Mouse (Mus musculus): ENCODE data around the gene Tomm40l. TPM values are rescaled to one million over a fixed set of nuclear protein-coding genes. Genes with fewer than 3 reads are reported as not detected.

Gene Tomm40l
- 43.3 and 43.4 TPM in 2 replicates for polyA plus RNA-seq (2012)

DNA sequence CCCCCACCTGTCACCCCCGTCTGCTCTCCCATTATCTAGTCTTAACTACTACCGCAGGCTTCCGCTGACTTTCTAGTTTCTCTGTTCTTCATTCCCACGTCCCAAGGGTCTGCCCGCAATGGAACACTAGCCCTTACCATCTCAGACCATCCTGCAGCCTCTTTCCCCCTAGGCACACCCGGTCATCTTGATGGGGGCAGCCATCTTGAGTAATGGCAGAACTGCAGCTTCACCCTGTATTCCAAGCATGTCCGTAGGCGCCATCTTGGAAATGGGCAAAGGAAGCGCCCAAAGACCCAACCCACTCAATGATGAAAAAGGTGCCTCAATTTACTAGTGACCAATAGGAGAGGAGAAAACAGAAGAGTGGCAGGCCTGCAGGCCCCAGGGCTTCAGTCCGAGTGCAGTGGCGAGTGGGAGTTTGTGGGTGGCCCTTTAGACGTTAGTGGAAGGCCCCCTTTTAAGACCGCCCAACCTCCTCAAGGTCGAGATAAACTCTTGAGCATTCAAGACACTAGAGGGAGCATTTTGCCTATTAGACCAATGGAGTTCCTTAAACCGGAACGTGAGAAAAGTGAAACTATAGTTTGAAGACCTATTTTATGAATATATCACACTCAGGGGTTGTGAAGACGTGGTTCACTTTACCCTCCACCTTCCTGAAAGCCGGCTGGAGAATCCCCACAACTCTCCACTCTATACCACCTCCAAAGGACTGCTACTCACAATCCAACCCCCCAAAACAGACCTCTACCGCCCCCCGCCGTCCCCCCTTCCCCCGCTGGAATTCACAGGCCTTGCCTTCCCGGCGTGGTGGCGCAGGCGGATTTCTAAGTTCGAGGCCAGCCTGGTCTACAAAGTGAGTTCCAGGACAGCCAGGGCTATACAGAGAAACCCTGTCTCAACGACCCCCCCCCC is at the start of gene Tomm40l:
TSS of gene Tomm40l (minus strand) at position 277 of the 918 bp plus-strand sequence.

DNA sequence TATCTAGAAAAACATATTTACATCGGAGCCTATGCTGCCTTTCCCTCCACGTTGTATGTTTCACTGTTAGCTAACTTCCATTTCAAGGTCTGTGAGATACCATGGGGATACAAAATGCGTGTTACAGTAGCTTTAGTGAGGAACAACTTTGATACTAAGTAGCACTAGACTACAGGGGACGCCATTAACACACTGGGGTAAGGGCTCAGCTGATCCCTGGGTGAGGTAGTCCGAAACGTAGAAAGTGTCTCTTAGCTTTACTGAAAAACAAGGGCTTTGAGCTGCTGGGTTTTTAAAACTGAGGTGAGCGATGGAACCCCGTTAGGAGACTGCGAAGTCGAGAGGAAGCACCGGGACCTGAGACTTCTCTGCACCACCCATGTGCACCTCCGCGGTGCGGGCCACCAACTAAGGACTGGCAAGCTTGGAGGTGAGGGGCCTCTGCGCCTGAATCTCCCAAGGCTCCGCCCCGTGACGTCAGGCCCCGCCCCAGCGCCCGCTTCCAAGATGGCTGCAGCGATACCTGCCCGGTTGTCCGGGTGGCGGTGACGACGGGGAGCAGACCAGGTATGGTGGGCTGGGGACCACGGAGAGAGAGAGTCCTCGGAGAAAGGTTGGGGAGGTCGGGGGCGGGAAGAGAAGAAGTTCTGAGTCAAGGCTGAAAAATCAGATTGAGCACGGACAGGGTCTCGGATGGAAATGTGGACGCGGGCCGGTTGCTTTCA is 47.7 kb upstream of the Tomm40l start, which contains the start of gene B4galt3:
TSS of gene B4galt3 (plus strand) at position 481 of the 725 bp plus-strand sequence.

DNA sequence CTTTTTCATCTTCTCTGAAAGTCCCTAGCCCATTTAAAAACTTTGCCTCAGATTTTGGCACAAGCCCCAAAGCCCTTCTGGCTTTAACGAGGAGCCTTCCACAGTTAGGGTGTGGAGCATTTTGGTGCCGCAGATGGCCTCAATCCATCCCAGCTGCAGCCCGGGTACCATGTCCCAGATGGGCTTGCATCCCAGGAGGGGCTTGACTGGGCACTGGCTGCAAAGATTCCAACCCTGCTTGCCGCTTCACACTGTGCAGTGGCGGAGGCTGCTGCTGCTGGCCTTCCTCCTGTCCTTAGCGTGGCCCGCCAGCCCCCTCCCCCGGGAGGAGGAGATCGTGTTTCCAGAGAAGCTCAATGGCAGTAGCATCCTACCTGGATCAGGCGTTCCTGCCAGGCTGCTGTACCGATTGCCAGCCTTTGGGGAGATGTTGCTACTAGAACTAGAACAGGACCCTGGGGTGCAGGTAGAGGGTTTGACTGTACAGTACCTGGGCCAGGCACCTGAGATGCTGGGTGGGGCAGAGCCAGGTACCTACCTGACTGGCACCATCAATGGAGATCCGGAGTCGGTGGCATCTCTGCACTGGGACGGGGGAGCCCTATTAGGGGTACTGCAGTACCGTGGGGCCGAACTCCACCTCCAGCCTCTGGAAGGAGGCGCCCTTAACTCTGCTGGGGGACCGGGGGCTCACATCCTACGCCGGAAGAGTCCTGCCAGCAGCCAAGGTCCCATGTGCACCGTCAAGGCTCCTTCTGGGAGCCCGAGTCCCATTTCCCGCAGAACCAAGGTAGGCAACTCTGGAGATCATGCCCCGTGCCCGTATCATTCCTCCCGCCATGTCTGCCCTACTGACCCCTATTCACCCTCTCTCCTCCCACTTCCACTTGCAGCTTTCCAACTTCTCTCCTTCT is 28.6 kb upstream of the Tomm40l start, which contains the start of gene Ndufs2:
TSS of gene Ndufs2 (minus strand) at position 709 of the 914 bp plus-strand sequence.

DNA sequence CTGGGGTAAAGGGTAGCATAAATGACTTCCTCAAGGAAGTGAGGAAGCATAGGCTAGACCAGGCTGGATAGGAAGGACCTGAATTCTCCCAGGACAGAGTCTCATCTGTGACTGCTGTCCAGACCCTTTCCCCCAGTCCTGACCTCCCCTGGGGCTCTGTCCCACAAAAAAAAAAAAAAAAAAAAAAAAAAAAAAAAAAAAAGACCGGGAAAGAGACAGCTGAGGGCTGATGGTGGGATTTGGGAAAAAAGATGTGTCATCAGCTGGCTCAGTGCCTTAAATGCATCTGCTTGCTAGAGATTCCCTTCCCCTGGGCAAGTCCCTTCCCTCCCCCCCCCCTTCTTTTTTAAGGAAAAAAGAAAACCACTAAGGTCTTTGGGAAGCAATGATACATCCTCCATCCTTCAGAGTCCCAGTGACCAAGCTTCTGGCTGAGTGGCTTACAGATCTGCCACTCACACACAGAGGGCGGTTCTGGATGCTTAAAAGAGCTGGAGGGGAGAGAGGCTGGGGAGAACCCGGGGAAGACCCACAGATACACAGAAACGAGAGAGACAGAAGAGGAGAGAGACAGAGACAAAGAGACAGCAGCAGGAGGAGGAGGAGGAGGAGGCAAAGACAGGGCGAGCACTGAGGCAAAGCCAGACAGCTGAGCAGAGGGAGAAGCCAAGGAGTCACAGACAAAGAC is 27.7 kb upstream of the Tomm40l start, which contains the start of gene Adamts4:
TSS of gene Adamts4 (plus strand) at position 509 of the 688 bp plus-strand sequence.

DNA sequence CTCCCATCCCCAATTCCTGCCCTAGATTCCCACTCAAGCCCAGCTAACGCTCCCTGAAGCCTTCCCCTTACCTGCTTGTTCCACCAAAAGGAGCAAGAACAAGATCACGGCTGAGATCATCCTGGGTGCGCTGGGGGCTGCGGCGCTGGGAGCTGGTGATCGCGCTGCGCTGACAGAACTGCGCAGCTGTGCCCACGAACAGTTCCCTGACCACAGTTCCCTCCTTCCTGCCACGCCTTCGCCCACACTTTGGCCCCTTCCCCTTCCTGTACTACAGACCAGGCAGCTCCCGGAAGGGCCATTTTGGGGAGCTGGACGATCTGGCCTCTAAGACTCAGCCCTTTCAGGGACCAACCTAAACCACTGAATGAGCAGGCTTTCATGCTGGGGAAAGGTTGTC is 11.8 kb upstream of the Tomm40l start, which contains the start of gene Fcer1g:
TSS of gene Fcer1g (minus strand) at position 240 of the 400 bp plus-strand sequence.

DNA sequence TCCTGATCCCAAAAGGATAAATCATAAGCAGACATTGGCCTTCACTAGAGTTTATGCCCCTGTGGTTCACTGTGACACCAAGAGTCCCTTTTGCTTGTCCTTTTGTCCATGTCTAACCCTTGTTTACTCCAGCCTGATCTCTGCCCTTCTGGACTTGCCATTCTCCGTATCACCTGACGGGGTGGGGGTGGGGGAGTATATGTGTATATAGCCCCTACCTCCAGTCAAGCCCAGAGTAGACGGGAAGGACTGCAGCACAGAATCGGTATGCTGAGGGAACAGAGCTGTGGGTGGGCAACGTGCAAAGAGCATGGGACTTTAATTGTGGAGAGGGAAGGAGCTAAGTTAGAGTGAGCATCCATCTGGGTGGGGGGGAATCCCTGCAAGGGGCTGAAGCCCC is 2.5 kb upstream of the Tomm40l start, which contains the start of gene Apoa2:
TSS of gene Apoa2 (plus strand) at position 198 of the 400 bp plus-strand sequence.

DNA sequence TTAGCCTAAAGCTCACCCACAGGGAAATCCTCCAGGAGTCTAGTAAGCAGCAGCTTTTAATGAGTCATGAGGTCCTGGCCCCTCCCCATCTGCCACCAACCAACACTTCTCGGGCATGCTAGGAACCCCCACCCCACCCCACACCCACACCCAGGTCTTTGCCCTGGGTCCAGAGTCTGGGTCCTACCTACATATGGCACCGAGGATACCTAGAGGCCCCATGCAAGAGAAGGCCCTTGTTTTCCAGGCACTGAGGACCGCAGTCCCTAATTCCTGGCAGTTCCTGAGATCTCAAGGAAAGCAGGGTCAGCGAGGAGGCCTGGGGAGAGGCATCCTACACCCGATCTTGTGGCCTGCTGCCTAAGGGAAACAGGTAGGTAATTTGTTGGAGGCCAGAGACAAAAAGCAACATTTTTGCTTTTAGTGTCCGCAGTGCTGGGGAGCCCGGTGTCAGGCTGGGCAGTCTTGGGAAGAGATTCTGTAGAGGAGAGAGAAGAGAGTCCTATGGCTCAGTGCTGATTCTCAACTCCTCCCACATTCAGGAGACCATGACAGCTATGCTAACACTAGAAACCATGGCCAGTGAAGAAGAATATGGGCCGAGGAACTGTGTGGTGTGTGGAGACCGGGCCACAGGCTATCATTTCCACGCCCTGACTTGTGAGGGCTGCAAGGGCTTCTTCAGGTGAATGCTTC is 8.4 kb downstream of the Tomm40l start, which contains the start of gene Nr1i3:
TSS of gene Nr1i3 (plus strand) at position 170 of the 696 bp plus-strand sequence.

DNA sequence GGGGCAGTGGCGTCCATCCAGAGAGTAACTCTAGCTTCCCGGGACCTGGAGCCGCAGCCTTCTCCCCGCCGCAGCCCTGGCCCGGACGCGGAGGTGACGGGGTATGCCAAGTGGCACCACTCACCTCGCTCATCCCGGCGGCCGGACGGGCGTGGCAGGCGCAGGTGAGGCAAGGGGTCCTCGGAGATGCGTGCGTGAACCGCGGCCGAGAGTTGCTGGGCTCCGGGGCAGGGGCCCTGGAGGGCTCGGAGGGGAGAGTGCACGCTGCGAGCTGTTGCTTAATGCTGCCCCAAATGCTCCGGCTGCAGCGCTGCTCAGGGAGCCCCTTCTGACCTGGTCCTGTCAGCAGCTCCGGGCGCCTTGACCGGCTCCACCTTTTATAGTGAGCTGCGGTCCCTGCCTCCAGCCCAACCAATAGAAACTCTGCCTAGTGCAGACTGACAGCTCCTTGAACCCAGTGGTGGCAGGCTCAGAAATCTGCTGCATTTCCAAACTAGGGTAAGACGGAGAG is 26.4 kb downstream of the Tomm40l start, which contains the start of gene Pcp4l1:
TSS of gene Pcp4l1 (minus strand) at position 382 of the 511 bp plus-strand sequence.

Other genes with a start within 250 kb of the Tomm40l start
- 11.3 and 16.6 TPM in 2 replicates for gene Fcgr2b, start 246.0 kb downstream of the Tomm40l start, polyA plus RNA-seq (2012)
- 0.17 and 0.83 TPM in 2 replicates for gene Fcgr4, start 203.6 kb downstream of the Tomm40l start, polyA plus RNA-seq (2012)
- 8.9 and 21.9 TPM in 2 replicates for gene Fcgr3, start 157.6 kb downstream of the Tomm40l start, polyA plus RNA-seq (2012)
- 1.6 and 2.2 TPM in 2 replicates for gene Cfap126, start 108.6 kb downstream of the Tomm40l start, polyA plus RNA-seq (2012)
- 115 and 119 TPM in 2 replicates for gene Sdhc, start 71.9 kb downstream of the Tomm40l start, polyA plus RNA-seq (2012)
- 0.57 and 1.1 TPM in 2 replicates for gene Mpz, start 71.8 kb downstream of the Tomm40l start, polyA plus RNA-seq (2012)
- 23.7 and 26.5 TPM in 2 replicates for gene Pcp4l1, start 26.2 kb downstream of the Tomm40l start, polyA plus RNA-seq (2012)
- not detected in 2 replicates for gene Nr1i3, start 8.5 kb downstream of the Tomm40l start, polyA plus RNA-seq (2012)
- 0.48 TPM in 1 of 2 replicates, not detected in the other for gene Apoa2, start 2.5 kb upstream of the Tomm40l start, polyA plus RNA-seq (2012)
- gene Fcer1g, start 11.9 kb upstream of the Tomm40l start, polyA plus RNA-seq (2012): 50.5 and 65.4 TPM in 2 replicates
- 0.05 TPM in 1 of 2 replicates, not detected in the other for gene Adamts4, start 27.9 kb upstream of the Tomm40l start, polyA plus RNA-seq (2012)
- gene Ndufs2, start 28.9 kb upstream of the Tomm40l start, polyA plus RNA-seq (2012): 141 and 145 TPM in 2 replicates
- gene B4galt3, start 47.8 kb upstream of the Tomm40l start, polyA plus RNA-seq (2012): 70.2 and 71.4 TPM in 2 replicates
- gene Ppox, start 58.7 kb upstream of the Tomm40l start, polyA plus RNA-seq (2012): 39.0 and 42.4 TPM in 2 replicates
- 63.4 and 66.2 TPM in 2 replicates for gene Usp21, start 65.5 kb upstream of the Tomm40l start, polyA plus RNA-seq (2012)
- gene Ufc1, start 72.5 kb upstream of the Tomm40l start, polyA plus RNA-seq (2012): 92.0 and 102 TPM in 2 replicates
- gene Dedd, start 106.6 kb upstream of the Tomm40l start, polyA plus RNA-seq (2012): 23.1 and 24.6 TPM in 2 replicates
- gene Nit1, start 123.1 kb upstream of the Tomm40l start, polyA plus RNA-seq (2012): 6.6 and 8.1 TPM in 2 replicates
- 13.9 and 17.7 TPM in 2 replicates for gene Pfdn2, start 123.2 kb upstream of the Tomm40l start, polyA plus RNA-seq (2012)
- 1.3 TPM in 2 replicates for gene Klhdc9, start 138.3 kb upstream of the Tomm40l start, polyA plus RNA-seq (2012)
- gene Nectin4, start 147.6 kb upstream of the Tomm40l start, polyA plus RNA-seq (2012): 1.4 and 1.7 TPM in 2 replicates
- gene Arhgap30, start 166.4 kb upstream of the Tomm40l start, polyA plus RNA-seq (2012): 46.5 and 48.6 TPM in 2 replicates
- 66.3 and 74.1 TPM in 2 replicates for gene Usf1, start 188.8 kb upstream of the Tomm40l start, polyA plus RNA-seq (2012)
- 0.48 and 0.52 TPM in 2 replicates for gene Tstd1, start 196.4 kb upstream of the Tomm40l start, polyA plus RNA-seq (2012)
- gene F11r, start 215.0 kb upstream of the Tomm40l start, polyA plus RNA-seq (2012): 2.6 and 2.9 TPM in 2 replicates